Mouse (Mus musculus) bone marrow, adult 2 months (tissue): ENCODE data around the gene Gbf1.

Experiments used
- CTCF ChIP-seq: fragments of 200-500 bp; IDR thresholded peaks from 2 replicates; pipeline ENCODE4 v1.5.1; 2011; ENCODE audit warnings: low read length, control low read depth; ENCODE audit not compliant: control insufficient read depth, insufficient read depth
- POLR2A ChIP-seq: fragments of 200-500 bp; IDR thresholded peaks from 2 replicates; pipeline ENCODE4 v1.6.1; 2011; ENCODE audit warnings: low read depth, mild to moderate bottlenecking, control low read depth, low read length, borderline replicate concordance; ENCODE audit not compliant: control insufficient read depth

DNA sequence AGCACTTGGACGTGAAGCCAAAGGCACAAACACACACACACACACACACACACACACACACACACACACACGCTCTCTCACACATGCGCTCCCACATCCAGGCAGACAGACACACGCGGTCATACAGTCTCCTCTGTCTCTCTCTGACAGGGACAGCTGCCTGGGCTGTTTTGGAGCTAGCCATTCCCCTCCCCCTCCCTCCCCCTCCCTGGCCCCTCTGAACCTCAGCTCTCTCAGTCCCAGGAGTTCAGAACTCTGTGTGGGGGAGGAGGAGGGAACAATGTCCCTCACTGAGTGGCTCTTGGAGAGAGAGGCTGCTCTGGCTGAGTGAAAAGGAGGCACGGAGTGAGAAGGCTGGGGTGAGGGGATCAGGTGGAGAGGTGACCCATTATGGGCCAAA is 11.2 kb upstream of the Gbf1 start:
- no peak for TF ChIP-seq CTCF
- TF ChIP-seq POLR2A: no peak
